Mouse (Mus musculus) central nervous system, embryonic 11.5 days (tissue): Measurements from ENCODE around the gene Nsun6. TPM values are rescaled to one million over a fixed set of nuclear protein-coding genes. Genes with fewer than 3 reads are reported as not detected.

Experiments used
- polyA plus RNA-seq: library from polyadenylated mRNA; depleted of rRNA; stranded (reverse); fragments of >200 nt; gene quantifications from 2 replicates; pipeline ENCODE4 v1.2.3, GENCODE M21; 2012; rRNA removed

Nsun6 gene
- polyA plus RNA-seq: 7.5 and 8.2 TPM in 2 replicates

GRCm38 (mm10) chr2:15054945-15055637, at the start of gene Nsun6:
Nsun6 (minus strand) TSS chr2:15055069.

GRCm38 (mm10) chr2:15049117-15049873, 5.6 kb downstream of the Nsun6 start, which contains the start of gene Arl5b:
Arl5b (plus strand) TSS chr2:15049395.

Other genes with a start within 250 kb of the Nsun6 start
- gene Arl5b, start 5.7 kb downstream of the Nsun6 start, polyA plus RNA-seq: 47.9 and 70.4 TPM in 2 replicates